Mouse (Mus musculus): ENCODE results near the gene Acbd3. TPM values are rescaled to one million over a fixed set of nuclear protein-coding genes. Genes with fewer than 3 reads are reported as not detected.

The Acbd3 gene
- total RNA-seq, 2 experiments from 2014 or later: 32.6 to 34.4 TPM

DNA sequence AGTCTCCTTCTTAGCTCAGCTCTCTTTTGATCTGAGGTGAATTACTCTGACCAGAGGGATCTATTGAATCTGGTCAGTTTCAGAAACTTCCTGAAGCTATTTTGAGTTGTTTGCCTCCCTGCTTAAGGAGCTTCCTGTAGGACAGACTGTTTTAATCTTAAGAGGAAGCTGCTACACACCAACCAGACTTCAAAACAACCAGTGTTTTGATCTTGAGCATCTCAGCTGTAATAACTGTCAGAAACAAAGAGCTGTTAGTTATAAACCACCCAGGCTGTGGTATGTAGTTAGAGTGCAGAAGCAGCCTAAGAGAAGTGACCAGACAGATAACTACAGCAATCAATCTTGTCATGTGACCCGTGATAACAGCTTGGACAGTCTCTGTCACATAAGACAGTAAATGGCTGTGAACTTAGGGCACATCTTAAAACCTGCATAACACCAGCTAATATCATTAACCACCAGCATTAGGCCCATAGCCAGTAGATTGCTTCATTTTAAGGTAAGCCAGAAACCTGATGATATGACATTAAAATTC is 2.1 kb upstream of the Acbd3 start:
- H3K27ac ChIP-seq: no peak overlapping the region
- no peak for TF ChIP-seq CTCF (conservative IDR thresholded peaks at IDR 0.05)
- H3K4me3 ChIP-seq: no peak overlapping the region
- DNase-seq (ENCODE audit: low spot score in 2 of 2): no peak

- peak in 1 of 2 experiments; percentile 17 for DNase-seq (ENCODE audit: low spot score in 2 of 2)
- Histone ChIP-seq H3K27ac (peak overlapping the region; percentile 92), H3K4me3 (peak overlapping the region; percentile 96)
- TF ChIP-seq CTCF (conservative IDR thresholded peaks at IDR 0.05): no peak
Measured at GRCm38 (mm10) chr1:180726183-180726582, 340 bp downstream of the Acbd3 start.

GRCm38 (mm10) chr1:180729231-180729630 is 3.4 kb downstream of the Acbd3 start:
- Histone ChIP-seq H3K4me3 (no peak overlapping the region), H3K27ac (no peak overlapping the region)
- no peak for TF ChIP-seq CTCF (conservative IDR thresholded peaks at IDR 0.05)
- no peak for DNase-seq (ENCODE audit: low spot score in 2 of 2)

GRCm38 (mm10) chr1:180747827-180748226 is 22.0 kb downstream of the Acbd3 start:
- TF ChIP-seq CTCF (conservative IDR thresholded peaks at IDR 0.05): no peak
- H3K27ac ChIP-seq: no peak overlapping the region
- DNase-seq (ENCODE audit: low spot score in 2 of 2): no peak
- no peak overlapping the region for H3K4me3 ChIP-seq

DNA sequence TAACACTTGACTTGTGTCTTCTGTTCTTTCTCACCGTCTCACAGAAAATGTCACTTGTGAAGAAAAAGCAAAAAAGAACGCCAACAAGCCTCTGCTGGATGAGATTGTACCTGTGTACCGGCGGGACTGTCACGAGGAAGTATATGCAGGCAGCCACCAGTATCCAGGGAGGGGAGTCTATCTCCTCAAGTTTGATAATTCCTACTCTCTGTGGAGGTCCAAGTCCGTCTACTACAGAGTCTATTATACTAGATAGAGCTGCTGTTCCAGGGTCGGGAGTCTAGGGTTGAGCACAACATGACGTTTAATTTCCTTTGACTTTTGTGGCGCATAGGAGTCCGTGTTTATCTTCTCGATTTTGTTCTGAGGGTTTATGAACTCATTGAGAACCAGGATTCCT is 26.3 kb downstream of the Acbd3 start:
- TF ChIP-seq CTCF (conservative IDR thresholded peaks at IDR 0.05): no peak

GRCm38 (mm10) chr1:180754376-180754775 is 28.5 kb downstream of the Acbd3 start:
- no peak overlapping the region for H3K27ac ChIP-seq
- DNase-seq (ENCODE audit: low spot score in 2 of 2): no peak
- TF ChIP-seq CTCF (conservative IDR thresholded peaks at IDR 0.05): no peak
- no peak overlapping the region for H3K4me3 ChIP-seq

More for the DNA sequence above, 26.3 kb downstream of the Acbd3 start:
- Histone ChIP-seq H3K4me3 (no peak overlapping the region), H3K27ac (no peak overlapping the region)
- no peak for DNase-seq (ENCODE audit: low spot score in 2 of 2)

DNA sequence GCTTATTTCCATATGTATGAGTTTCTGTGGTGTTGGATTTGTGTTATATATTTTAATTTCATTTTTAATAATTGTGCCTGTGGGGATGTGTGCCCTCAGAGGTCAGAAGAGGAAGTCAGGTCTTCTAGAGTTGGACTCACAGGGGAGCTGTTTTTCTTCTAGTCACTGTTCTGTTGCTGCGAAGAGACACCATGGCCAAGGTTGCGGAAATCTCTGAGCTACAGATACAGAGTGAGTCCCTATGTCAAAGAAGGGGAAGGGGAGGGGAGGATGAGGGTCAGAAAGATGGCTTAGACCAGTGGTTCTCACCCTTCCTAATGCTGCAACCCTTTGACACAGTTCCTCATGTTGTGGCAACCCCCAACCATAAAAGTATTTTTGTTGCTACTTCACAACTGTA is 30.9 kb downstream of the Acbd3 start:
- H3K4me3 ChIP-seq: no peak overlapping the region
- no peak for TF ChIP-seq CTCF (conservative IDR thresholded peaks at IDR 0.05)
- DNase-seq (ENCODE audit: low spot score in 2 of 2): no peak
- no peak overlapping the region for H3K27ac ChIP-seq

- TF ChIP-seq CTCF (conservative IDR thresholded peaks at IDR 0.05): no peak
- Histone ChIP-seq H3K4me3 (no peak overlapping the region), H3K27ac (no peak overlapping the region)
- no peak for DNase-seq (ENCODE audit: low spot score in 2 of 2)
Measured at GRCm38 (mm10) chr1:180757252-180757955, 31.6 kb downstream of the Acbd3 start.

- TF ChIP-seq CTCF (conservative IDR thresholded peaks at IDR 0.05): no peak
- DNase-seq (ENCODE audit: low spot score in 2 of 2): no peak
- no peak overlapping the region for H3K4me3 ChIP-seq
- H3K27ac ChIP-seq: no peak overlapping the region
Measured at GRCm38 (mm10) chr1:180757956-180758520, 32.2 kb downstream of the Acbd3 start.

GRCm38 (mm10) chr1:180762180-180762579 is 36.3 kb downstream of the Acbd3 start:
- no peak for TF ChIP-seq CTCF (conservative IDR thresholded peaks at IDR 0.05)
- no peak overlapping the region for H3K27ac ChIP-seq
- no peak overlapping the region for H3K4me3 ChIP-seq
- DNase-seq (ENCODE audit: low spot score in 2 of 2): no peak

- H3K27ac ChIP-seq: no peak overlapping the region
- DNase-seq (ENCODE audit: low spot score in 2 of 2): no peak
- H3K4me3 ChIP-seq: no peak overlapping the region
Measured at GRCm38 (mm10) chr1:180762679-180763078, 36.8 kb downstream of the Acbd3 start.

DNA sequence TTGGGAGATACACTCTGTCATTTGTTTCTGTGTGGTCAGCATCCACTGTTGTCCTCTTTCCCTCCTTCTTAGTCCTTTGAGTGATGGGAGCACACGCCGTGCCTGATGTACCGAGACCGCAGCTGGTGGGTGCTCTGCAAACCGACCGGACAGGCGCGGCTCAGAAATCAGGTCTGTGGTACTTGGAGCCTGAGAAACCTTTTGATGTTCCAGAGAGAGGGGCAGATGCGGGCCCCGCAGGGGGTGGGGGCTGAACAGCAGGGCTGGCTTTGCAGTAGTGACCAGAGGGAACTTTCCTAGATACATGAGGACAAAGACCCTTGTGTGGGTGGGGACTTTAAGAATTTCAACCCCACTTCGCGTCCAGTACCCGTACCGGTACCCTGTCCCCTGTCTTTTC is 37.5 kb downstream of the Acbd3 start:
- no peak overlapping the region for H3K27ac ChIP-seq

More at GRCm38 (mm10) chr1:180762679-180763078, 36.8 kb downstream of the Acbd3 start:
- no peak for TF ChIP-seq CTCF (conservative IDR thresholded peaks at IDR 0.05)

DNA sequence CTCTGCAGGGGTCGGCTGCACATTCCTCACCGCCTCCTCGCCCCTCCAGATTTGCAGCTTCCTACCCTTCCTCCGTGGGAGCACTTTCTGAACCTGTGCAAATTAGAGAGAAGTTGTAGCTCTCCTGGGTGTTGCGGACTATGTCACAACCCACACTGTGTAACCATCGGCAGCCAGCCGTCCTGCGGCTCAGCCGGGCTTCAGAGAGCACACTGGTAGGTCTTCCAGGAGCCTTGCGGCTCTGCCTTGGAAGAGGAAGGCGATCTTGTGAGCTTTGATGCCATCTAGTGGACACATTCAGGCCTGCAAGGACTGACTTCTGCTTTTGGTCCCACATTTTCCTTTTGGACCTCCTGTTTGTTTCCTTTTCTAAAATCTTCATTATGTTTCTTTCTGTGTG is 38.0 kb downstream of the Acbd3 start:
- peak overlapping the region; percentile 46 for H3K4me3 ChIP-seq
- TF ChIP-seq CTCF (conservative IDR thresholded peaks at IDR 0.05): peak; percentile 96
- peak; percentile 77 to 86 for DNase-seq (ENCODE audit: low spot score in 2 of 2)
- no peak overlapping the region for H3K27ac ChIP-seq

More for the DNA sequence above, 37.5 kb downstream of the Acbd3 start:
- no peak for TF ChIP-seq CTCF (conservative IDR thresholded peaks at IDR 0.05)
- H3K4me3 ChIP-seq: peak overlapping the region; percentile 46
- no peak for DNase-seq (ENCODE audit: low spot score in 2 of 2)

DNA sequence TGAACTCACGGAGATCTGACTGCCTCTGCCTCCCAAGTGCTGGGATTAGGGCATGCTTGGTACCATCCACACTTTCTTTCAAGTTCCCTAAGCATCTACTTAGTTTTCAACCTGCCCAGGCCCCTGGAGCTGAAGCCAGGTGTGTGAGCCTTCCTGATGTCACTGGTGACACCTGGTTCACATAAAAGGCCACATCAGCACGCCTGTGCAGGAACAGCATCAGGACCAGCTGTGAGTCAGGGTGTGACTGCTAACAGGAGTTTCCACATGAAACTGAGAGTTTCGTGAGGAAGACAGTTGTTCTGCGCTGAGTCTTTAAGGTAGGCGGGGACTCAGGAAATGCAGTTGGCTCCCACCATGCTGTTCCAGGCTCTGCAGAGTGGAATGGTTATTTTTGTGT is 39.5 kb downstream of the Acbd3 start:
- H3K27ac ChIP-seq: no peak overlapping the region
- TF ChIP-seq CTCF (conservative IDR thresholded peaks at IDR 0.05): no peak
- no peak overlapping the region for H3K4me3 ChIP-seq
- DNase-seq (ENCODE audit: low spot score in 2 of 2): no peak

All from layer of hippocampus, adult 2 months (tissue).